Mouse (Mus musculus): Measurements from ENCODE around the gene Tbc1d23.
A peak's percentile ranks its signal among the peaks of the same experiment; 100 is the strongest.
"Not testable (repeated sequence)": the region's sequence is repeated elsewhere in the genome, so short reads cannot be mapped to it uniquely, and the experiment has no call there.

Tbc1d23 gene

DNA sequence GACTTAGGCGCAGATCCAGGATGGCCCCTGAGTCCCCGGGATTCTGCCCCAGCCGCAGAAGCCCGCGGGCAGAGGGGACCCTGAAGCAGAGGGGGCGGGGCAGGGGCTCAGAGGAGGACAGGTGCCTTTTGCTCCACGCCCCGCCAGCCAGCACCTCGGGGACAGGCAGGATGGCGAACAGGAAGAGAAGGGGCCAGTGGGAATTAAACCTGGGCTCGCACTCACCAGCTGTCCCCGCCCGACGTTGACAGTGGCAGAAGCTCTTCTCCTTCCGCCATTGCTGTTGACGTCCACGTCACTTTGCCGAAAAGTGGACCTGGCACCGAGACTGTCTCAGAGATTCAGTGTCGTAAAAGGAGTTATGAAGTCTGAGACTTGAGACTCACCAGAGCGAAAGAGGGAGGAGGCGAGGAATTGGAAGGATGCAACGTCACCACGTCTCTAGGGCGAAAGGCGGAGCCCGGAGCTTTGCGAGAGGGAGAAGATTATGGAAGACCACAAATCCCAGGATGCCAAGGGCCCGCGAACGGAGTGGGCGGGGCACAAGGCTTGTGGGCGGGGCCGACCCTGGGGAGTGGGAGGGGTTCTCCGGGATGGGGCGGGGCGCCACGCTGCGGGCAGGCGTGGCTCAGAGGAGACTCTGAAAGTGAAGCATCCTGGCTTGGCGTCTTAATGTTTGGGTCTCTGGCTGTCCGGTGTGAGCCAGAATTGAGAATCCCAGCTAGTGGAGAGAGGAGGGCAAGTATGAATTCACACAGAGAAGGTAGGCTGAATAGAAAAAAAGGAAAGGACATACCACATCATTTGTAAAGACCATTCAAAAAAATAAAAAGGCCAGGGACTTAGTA lies at the start of gene Tbc1d23:
Gene Tbc1d23, minus strand, starts transcription at position 416 of the 848 bp plus-strand sequence.
- DNase-seq: peak; percentile 98

DNA sequence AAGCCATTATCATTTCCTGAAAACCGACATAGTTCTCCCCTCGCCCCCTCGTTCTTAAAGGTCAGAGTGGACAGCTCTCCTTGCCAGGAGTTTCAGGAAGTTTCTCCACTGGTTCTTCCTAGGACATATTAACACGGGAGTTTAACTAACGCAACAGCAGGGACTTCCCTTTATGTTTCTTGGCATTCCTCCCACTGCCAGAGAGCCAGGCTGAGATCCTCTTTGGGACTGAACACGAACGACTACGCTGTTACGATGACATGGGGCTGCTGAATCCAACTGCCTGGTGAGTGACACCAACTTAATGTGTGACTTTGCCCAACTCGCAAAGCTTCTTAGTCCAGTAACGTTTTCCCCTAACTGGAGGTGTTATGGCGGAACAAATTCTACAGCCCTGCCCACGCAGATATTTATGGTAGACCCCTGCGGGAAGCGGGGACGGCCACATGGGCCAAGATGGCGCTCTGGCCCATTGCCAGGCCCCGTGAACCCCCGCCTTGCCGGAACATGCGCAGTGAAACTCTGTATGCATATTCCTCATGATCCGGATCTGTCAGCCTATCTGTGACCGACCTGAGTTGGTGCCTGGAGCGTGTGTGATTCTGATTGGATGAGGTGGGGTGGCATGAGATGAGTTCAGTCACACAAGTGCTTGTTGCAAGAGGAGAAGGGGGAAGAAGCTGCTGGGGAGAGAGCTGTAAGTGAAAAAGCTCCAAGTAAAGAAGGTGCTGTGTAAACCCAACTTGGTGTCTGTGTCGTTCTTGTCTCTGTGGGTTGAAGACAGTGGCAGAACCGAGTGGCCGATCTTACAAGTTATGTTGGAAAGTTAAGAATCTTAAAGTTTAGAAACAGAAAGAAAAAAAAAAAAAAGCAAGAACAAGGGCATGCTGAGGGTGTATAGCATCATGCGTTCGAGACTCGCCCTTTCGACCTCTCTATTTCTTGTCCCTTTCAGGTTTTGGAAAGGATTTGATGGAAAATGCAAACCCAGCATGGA lies 49.2 kb upstream of the Tbc1d23 start:
- DNase-seq: no peak

DNA sequence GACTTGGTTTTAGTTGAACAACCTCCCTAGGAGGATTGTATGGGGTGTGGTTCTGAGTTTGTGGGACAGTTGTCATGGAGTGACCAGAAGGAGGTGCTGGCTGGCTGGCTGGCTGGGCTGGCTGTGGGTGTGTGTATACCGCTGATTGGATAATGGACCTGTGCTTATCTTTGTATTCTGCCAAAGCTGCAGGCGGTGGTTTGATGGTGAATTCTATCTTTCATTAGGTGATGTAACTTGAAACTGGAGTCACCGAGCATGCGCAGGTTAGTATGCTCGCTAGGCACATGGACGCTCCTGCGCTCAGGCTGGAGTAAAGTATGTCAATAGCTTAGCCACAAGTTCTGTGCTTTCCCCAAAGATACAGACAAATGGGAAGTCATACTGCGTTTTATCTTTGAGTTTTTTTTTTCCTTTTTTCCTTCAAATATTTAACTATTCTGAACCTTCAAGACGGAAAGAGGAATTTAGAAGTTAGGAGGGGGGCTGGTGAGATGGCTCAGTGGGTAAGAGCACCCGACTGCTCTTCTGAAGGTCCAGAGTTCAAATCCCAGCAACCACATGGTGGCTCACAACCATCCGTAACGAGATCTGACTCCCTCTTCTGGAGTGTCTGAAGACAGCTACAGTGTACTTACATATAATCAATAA lies 47.8 kb upstream of the Tbc1d23 start:
- no peak for DNase-seq

DNA sequence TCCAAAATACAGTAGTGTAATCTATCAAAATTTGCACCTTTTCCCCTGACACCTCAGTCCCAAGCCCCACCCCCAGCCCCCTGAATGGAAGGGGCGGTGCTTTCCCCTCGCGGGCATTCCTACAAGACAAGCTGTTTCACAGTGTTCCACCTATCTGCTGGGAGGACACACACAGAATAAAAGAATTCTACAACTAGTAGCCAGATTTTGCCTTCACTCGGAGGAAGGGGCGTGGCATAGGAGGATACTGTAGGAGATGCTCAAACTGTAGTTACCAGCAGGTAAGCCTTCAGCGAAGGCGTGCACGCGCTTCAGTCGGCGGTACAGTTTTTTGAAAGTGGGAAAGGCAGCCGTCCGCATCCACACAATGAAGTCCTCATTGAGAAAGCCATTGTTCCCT lies 38.4 kb upstream of the Tbc1d23 start:
- no peak for DNase-seq

DNA sequence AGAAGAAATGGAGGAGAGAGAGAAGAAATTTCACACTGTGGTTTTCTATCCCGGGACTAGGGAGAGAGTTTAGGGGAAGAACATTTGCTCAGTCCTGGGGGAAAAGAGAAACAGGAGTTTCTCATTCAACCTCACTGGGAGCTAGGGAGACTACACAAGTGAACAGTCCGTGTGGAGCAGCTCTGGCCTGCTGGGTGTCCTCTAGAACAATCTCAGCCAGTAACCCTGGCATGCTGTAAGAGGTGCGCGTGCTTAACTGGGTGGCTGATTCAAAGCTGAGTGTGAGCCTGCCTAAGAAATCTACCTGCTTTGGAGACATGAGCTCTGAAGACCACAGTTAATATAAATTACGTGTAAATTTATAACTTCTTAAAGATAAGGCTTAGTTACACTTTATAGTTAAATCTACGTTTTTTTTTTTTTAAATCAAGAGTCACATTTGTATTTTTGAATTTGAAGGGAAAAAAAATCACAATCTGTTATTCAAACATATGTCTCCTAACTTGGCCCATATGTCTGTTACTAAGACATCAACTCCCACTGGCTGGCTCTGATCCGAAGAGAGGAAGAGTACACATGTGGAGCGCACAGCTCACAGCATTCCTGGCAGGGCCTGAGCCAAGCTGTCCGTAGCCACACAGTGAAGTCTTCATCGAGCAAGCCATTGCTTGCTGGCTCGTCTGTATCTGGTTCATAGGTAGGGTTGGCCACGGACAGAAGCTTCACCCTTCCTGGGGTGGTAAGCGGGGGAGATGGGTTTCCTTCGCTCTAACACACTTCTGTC lies 36.9 kb upstream of the Tbc1d23 start:
- DNase-seq: peak; percentile 79

DNA sequence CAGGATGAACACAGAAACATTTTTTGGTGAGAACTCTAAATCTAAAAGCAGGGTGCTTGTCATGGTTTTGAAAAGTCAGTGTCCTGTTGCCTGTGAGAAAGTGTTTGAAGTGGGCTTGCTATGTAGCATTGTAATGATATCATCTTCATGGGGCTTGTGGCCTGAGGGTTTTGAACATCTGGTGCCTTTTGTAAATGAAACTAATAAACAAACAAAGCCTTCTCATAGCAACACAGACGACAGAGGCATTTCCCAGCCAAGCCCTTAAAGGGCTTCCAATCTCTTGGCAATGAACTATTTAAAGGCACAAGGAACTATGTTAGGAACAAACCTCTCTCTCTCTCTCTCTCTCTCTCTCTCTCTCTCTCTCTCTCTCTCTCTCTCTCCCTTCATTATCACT lies 35.8 kb upstream of the Tbc1d23 start:
- no peak for DNase-seq

DNA sequence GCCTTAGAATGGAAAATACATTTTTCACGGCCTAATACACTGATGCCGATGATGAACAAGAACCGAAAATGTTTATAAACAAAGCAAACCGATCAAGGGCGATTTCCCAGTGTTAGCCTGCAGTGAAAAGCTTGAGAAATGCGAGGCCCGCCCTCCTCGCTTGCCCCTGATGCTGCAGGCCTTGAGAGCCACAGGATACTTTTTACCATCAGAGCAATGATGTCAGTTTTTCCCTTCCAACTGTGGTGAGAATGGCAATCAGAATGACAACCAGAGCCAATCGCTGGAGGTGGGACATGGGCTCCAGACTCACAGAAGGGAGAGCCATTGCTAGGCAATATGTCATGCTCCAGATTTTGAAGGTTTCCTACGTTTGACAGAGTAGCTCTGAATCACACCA lies 28.8 kb upstream of the Tbc1d23 start:
- DNase-seq: no peak

DNA sequence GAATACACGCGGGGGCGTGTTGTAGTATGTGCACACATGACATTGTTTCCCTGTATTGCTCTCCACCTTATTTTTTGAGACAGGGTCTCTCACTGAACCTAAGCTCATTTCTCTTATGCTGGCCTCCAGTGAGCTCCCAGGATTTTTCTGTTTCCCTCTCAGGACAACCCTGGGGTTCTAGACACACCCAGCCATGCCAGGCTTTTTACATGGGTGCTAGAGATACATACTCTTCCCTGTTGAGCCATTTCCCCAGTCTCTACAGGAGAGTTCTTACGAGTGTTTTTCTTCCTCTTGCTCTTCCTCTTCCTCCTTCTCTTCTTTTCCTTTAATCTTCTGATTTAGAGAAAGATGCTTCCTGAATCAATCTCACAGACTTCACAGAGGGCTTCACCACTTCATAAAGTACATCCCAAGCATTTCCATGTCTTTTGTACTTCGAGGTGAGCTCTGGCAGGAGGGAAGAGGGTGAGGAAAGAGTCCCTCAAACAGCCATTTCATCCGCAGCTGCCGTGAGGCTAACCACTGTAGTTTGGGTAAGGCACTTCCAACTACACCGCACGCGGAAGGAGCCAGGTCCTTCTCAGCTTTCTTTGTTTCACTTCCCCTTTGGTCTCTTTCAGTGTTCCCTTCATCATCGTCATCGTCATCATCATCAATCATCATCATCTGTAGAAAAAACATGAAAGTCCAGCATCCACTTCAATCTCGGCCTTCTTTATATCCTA lies 28.2 kb upstream of the Tbc1d23 start:
- no peak for DNase-seq

DNA sequence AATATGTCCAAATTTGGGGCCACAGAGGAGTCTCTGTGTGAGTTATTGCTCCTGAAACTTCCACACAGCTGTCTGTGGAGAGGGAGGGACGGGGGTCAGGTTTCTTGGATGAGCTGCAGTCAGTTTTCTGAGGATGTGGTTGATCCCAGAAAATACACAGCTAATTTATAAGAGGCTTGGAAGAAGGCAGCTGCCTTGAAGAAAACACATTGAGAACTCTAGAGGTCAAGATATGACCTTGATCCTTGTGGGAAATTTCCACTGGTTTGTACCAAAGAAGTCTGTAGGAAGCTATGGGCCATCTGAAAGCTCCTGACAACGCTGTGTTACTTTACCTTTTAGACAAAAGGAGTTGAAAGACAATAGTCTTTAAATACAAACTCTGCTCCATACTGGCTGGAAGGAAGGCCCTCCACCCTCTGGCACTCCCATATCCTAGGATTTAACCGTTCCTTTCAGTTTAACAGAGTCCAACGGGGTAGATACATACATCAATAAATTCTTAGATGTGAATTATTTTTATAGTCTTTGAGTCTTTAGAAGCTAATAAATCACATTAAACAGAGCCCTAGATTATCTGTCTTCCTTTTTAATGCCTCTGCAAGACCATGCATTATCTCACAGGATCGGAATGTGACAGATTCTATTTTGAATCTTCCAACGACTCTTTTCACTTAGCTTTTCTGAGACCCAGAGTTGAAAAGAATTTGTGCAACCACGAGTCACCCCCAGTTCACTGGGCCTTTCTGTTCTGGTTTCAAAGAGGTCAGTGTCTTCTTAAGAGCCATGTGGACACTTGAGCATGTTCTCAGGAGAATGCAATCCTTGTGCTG lies 20.5 kb upstream of the Tbc1d23 start:
- no peak for DNase-seq

DNA sequence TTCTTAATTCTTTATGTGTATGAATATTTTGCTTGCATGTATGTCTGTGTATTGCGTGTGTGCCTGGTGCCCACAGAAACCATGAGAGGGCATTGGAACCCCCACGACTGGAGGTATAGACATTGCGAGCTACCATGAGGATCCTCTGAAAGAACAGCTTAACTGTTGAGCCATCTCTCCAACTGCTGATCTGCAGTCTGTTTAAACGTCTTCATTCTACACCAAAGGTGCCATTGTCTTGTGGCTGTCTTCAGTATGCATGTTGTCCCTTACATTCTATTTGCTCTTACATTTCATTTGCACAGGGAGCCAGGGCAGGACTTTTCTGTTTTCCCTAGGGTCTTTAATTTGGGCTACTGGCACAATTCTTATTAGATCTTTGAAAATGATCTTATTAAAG lies 19.7 kb upstream of the Tbc1d23 start:
- DNase-seq: no peak

DNA sequence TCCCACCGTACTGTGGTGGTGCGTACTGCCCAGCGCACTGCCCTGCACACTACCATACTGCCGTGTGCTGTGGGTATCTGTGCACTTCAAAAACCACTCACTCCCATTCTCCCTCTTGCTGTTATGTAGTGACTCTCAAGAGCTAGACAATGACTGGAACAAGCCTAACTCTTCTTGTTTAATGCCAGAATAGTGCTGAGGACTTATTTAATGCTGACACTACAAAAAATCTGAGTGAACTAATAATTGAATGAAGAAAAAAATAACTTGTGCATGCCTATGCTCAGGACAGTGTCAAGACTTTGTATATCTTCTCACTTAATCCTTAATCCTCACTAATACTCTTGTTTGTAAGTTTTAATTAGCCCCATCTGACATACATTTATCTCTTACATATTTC lies 16.2 kb upstream of the Tbc1d23 start:
- DNase-seq: no peak

DNA sequence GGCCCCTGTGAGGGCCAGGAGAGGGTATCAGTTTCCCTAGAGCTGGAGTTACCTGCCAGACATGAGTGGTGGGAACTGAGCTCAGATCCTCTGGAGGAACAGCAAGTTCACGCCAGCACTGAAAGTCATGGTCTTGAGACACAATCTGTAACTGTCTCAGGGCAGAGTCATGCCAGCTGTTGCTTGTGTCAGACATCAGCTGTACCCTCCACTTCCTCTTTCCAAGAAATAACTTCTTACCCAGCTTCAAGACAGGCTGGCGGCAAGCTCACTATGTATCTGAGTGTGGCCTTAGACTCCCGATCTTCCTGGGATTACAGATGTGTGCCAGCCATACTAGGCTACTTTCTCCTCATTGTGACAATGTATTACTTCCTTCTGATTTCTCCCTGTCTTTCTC lies 15.3 kb upstream of the Tbc1d23 start:
- DNase-seq: no peak

DNA sequence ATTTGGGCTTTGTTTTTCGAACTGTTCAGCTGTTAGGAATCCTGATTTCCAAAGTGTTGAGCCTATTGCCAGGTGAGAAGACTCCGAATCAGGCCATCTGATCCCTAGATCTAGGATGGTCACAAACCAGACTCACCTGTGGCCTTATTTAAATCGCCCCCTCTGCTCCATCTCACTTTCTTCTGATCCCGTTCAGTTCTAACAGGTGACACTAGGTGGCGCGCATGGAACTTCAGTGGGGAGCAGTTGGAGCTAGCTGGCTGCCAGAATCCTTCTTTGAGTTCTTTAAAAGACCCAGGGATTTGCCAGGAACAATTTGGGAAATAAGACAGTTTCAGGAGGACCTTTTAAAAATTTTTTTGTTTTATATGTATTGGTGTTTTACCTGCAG lies 12.5 kb upstream of the Tbc1d23 start:
- DNase-seq: peak; percentile 74

DNA sequence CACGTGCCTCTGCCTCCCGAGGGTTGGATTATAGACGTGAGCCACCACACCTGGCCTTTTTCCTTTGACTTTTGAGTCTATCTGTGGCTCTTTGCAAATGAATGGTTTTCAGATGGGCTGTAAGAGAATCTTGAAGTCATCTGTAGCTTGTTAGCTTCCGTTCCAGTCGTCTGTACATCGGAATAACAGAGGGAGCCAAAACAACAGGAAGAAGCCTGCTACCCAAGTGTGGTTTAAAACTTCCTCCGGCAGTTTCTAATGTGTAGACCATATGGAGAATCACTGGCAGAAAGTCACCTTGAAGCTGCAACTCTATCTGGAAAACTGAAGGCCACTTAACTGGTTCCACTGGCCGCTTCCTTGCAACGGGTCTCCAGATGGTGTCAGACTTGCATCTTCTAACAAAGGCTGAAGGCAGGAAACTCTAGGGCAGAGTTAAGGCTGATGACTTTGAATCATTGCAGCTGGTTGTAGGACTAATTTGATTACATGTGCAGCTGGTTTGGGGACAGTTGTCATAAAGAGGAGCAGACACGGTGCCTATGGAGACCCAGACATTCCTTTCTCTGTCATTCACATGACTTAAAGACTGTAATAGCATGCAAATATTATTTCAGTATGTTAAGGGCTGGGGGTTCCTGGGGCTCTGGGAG lies 12.0 kb upstream of the Tbc1d23 start:
- DNase-seq: no peak

DNA sequence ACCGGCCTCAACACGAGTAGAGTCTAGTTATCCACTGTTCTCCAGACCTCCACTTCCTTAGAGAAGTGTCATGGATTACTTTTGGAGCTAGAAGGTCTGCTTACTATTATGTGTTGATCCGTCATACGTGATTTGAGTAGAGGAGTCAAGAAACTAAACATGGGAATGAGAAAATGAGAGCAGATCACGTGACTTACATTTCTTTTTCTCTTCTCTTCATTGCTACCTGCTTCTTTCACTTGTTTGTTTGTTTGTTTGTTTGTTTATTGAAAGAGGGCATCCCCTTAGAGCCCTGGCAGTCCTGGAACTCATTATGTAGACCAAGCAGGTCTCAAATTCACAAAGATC lies 11.5 kb upstream of the Tbc1d23 start:
- no peak for DNase-seq

DNA sequence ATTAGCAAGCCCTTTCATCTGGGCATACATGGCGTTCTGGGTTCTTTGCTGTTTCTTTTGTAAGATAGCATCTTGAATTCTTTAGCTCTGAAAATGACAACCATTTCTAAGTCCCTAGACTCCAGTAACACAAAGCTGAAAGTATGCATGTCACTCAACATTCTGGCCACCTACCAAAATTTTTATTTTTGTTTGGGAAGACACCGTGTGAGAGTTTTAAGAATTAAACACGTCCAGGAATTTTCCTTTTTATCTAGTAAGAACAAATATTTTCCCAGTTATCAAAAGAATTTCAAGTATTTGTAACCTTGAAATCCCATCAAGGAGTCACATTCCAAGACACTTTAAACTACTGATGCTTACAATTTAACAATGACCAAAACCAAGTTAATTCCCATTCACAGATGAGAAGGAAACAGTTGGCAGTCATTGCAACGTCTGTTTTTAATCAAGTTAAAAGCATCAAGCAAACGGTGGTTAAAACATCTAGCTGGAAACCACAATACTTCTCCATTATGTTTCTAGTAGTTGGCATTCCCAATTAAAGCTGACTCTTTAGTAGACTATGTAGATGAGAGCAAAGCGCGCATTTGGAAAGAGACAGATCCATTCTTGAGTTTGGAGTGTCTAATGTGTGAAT lies 4.7 kb upstream of the Tbc1d23 start:
- DNase-seq: no peak

DNA sequence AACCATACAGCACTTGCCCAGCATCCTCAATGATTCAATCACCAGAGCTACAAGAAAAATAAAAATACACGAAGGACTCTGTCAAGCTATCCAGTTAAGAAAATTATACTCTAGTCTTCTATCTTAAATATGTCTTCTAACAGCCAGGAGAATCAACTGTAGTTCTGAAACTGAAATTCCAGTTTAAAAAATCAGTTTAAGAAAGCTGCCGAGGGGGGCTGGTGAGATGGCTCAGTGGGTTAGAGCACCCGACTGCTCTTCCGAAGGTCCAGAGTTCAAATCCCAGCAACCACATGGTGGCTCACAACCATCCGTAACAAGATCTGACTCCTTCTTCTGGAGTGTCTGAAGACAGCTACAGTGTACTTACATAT lies 620 bp upstream of the Tbc1d23 start:
- DNase-seq: not testable (repeated sequence)

DNA sequence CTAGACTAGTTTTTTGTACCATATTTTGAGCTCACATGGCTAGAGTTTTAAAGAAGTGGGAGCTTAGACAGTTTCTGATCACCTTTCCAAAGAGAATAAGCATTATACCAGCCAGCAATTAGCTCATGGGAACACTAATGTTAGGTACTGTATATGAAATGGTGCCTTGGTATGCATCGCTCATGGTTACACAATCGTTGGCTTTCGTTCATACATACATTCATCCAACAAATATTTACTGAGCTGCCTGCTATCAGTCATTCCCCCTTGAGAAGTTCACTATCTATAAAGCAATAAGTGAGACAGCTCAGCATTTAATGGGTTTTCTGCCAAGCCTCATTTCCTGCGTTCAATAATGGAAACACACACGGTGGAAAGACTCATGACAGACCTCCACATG lies 4.9 kb downstream of the Tbc1d23 start:
- no peak for DNase-seq

DNA sequence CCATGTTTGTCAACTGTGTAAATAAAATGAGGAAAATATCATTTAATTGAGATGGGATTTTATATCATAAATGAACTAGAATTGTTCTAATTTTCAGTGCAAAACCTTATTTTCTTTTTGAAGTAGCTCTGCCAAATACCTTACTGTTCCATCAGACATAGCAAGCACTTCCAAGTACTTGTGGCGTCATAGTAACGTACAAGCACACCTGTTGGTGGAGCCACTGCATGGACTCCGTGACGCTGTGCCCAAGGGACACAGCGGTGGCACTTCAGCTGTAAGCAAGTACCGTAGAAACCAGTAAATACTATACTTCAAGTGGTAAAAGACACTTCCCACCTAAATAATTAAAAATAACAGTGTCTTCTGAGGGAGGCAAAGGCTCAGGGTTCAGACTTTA lies 10.9 kb downstream of the Tbc1d23 start:
- no peak for DNase-seq

DNA sequence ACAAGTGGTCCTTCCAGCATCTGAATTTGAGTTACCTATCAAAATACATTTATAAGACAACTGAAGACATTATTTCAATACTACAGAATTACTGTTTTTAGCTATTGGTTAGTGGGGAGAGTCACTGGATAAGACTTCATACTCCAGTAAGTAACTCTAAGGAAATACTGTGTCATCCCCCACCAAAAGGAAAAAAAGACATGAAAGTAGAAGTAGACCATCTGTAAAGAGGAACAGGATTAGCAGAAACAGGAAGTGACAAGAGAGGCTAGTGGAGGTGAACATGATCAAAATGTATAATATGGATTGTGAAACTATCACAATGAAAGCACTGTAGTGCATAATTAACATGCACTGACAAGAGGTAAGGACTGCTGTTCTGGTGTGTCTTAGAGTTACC lies 15.3 kb downstream of the Tbc1d23 start:
- no peak for DNase-seq
